Mouse (Mus musculus): Measurements from ENCODE around the gene Hspa12a. TPM values are rescaled to one million over a fixed set of nuclear protein-coding genes. Genes with fewer than 3 reads are reported as not detected.

The Hspa12a gene
- total RNA-seq, 1 experiment from 2014 or later, result not detected

- no peak for ATAC-seq (replicated peaks; ENCODE audit: low read depth, poor library complexity, severe bottlenecking)
These were observed 161.9 kb downstream of the Hspa12a start for GRCm38 (mm10) chr19:58781566-58781965.

DNA sequence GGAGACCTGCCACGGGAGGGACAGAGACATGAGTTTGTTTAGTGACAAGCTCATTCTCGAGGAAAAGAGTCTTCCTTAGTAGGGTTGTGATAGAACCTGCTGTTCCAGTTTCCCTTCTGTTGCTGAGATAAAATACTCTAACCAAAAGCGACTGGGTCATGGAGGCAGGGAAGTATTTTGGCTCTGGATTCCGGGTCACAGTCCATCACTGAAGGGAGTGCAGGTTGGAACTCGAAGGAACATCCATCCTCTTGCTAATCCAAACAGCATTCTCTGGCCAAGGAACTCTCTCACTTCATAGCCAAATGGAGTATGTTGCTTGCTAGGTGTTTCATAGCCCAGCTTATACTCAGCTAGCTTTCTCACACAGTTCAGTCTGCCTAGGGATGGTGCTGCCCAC lies 167.0 kb downstream of the Hspa12a start:
- ATAC-seq (replicated peaks; ENCODE audit: low read depth, poor library complexity, severe bottlenecking), result no peak

GRCm38 (mm10) chr19:58767329-58767728 lies 176.1 kb downstream of the Hspa12a start:
- no peak for ATAC-seq (replicated peaks; ENCODE audit: low read depth, poor library complexity, severe bottlenecking)

DNA sequence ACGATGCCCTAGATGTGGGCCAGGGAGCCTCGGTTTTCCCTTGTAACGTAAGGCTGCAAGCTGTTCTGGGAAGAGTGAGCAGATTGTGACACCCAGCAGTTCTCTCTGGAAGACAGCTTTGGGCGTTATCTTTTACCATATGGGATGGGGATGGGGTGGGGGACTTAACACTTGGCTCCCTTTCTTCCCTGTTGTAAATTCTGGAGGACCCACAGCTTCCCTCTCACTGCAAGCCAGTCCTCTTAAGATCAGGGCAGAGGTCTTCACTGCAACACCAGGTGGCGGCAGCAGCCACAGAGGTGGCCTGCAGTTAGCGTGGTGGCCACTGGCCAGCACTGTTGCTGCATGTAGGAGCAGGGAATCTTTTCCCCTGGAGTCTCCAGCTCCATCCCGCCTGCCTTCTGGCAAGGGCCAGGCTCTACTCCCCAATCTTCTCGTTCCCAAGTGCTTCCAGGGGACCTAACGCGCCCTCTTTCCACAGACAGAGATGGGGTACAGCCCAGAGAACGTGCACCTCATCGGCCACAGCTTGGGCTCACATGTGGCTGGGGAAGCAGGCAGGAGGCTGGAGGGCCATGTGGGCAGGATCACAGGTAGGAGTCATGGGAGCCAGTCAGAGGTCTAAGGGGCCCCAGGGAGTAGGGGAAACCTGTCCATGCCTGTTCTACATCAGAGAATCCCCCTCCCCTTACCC lies 180.5 kb downstream of the Hspa12a start:
- no peak for ATAC-seq (replicated peaks; ENCODE audit: low read depth, poor library complexity, severe bottlenecking)

DNA sequence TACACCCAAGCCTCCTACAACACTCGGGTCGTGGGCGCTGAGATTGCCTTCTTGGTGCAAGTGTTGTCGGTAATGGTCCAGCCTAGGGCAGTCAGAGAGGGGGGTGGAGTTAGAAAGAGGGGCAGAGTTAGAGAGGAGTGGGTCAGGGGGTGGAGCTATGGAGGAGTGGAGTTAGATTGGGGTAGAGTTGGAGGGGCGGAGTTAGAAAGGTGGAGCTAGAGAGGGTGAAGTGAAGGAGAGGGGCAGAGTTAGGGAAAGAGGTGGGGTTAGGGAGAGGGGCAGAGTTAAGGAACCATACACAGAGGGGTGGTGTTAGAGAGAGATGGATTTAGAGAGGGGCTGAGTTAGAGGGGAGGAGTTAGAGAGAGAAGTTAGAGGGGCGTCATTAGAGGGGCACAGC lies 181.1 kb downstream of the Hspa12a start:
- no peak for ATAC-seq (replicated peaks; ENCODE audit: low read depth, poor library complexity, severe bottlenecking)

- ATAC-seq (replicated peaks; ENCODE audit: low read depth, poor library complexity, severe bottlenecking), result no peak
These were observed 184.0 kb downstream of the Hspa12a start, which contains the start of gene Pnliprp2 for GRCm38 (mm10) chr19:58759423-58759822. Gene Pnliprp2, plus strand, starts transcription at chr19:58759719.

- ATAC-seq (replicated peaks; ENCODE audit: low read depth, poor library complexity, severe bottlenecking), result no peak
These were observed 184.6 kb downstream of the Hspa12a start for GRCm38 (mm10) chr19:58758871-58759270.

- ATAC-seq (replicated peaks; ENCODE audit: low read depth, poor library complexity, severe bottlenecking), result no peak
These were observed 191.9 kb downstream of the Hspa12a start for GRCm38 (mm10) chr19:58751504-58751903.

DNA sequence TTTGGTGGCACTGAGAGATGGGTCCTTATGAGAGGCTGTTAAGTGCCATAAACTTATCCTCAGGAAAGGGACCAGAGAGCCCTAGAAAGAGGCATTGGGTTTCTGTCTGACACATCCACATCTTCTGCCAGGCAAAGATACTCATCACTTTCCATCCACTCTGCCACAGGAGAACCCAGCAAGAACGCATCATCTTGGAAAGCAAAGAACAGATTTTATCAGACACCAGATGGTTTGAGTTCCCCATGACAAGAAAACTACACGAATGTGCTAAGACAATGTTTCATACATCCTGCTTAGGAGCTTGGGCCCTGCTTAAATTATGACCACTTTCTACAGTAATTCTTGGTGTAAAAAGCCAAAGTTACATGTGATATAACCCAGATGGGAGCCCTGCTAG lies 192.6 kb downstream of the Hspa12a start:
- ATAC-seq (replicated peaks; ENCODE audit: low read depth, poor library complexity, severe bottlenecking), result no peak

DNA sequence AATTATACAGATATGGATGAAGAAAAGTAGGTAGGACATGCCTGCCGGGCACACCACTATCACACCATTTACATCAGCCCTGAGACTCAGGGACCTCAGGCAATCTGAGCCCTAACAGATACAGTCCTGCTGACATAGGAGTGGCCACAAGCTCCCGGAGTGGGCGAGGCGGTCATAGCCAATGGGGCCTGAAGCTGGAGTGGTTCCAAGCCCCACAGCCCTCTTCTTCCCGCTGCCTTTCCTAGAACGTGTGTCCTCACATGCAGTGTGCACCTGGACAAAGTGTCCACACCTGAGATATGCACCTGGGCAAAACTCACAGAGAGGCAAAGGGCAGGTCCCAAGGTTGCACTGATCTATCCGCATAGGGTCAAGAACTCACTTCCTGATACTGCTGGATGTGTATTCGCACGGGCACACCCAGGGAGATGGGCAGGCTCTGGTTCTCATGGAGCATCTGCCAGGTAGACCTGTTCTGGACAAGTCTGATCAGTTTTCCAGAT lies 195.9 kb downstream of the Hspa12a start:
- no peak for ATAC-seq (replicated peaks; ENCODE audit: low read depth, poor library complexity, severe bottlenecking)

Other genes starting within 250 kb of the Hspa12a start
- not detected in 2 replicates for gene Pnliprp1, start 214.8 kb downstream of the Hspa12a start, total RNA-seq (2017)
- not detected in 2 replicates for gene Pnliprp2, start 183.9 kb downstream of the Hspa12a start, total RNA-seq (2017)
- gene 1700019N19Rik, start 149.2 kb downstream of the Hspa12a start, total RNA-seq (2017), result not detected in 2 replicates
- gene Eno4, start 229 bp downstream of the Hspa12a start, total RNA-seq (2017), result not detected in 2 replicates
- gene Shtn1, start 132.4 kb upstream of the Hspa12a start, total RNA-seq (2017), result 0.05 and 1.0 TPM in 2 replicates
- gene Vax1, start 226.4 kb upstream of the Hspa12a start, total RNA-seq (2017), result not detected in 2 replicates

All from common myeloid progenitor, adult 5-6 weeks (primary cell).